Mouse (Mus musculus): ENCODE results near the gene Hoxa1. TPM values are rescaled to one million over a fixed set of nuclear protein-coding genes. Genes with fewer than 3 reads are reported as not detected.

Hoxa1 gene
- polyA plus RNA-seq, 1 experiment, result 1.2 TPM

DNA sequence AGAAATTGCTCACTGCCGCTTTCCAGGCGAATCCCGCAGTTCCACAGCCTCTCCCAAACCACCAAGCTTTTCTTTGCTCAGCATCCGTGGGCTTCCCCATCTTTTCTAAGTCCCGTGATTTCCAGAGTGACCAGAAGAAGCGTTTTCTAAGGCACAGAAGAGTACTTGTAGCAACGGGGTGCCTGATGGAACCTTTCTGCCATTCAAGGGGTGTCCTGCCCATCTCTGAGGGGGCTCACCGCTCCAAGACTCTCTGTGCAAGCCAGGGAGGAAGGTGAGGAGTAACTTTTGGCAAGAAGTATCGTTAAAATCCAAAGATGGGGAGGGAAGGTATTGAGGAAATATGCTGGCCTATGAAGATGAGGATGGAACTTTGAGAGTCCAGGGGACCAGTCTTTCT, 19.7 kb upstream of the Hoxa1 start:
- TF ChIP-seq CTCF (IDR thresholded peaks at IDR 0.05; ENCODE audit: borderline replicate concordance, extremely low read depth, insufficient read depth, insufficient read length) (no peak), POLR2A (IDR thresholded peaks at IDR 0.05; ENCODE audit: borderline replicate concordance, extremely low read depth, insufficient read depth, insufficient read length, poor library complexity, severe bottlenecking) (no peak)
- DNase-seq (ENCODE audit: low read depth), result no peak

DNA sequence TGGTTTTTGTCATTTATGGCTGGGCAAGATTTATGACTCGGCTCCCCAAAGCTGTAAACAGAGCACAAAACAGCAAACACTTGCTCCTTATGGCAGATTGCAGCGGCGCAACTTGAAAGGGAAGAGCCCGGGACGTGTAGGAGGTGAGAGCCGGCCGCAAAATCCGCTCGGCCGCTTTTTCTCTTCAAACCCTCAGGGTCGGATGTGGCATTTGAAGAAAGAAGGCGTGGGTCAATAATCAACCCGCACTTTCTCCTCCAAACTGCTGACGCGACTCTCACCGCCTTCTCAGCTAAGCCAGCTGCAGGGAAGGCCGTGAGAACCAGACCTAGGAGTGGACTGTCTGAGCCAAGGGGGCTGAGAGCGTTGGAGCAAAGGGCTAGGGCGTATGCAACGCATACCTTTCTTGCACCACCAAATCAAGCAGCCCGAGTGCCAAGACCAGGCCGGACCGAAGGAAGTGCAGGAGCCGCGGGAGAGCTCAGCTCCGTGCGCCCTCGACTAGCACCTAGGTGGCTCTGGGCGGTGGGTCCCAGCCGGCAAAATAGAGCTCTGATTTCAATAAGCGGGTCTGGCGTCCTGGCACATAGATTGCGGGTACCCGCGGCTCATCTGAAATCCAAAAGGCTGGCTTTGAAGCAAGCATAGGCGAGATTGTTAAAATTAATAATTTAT, 19.1 kb upstream of the Hoxa1 start, which contains the start of gene 5730596B20Rik:
Gene 5730596B20Rik (plus strand): TSS at position 438 of the 675 bp plus-strand sequence.
- DNase-seq (ENCODE audit: low read depth), result no peak
- no peak for TF ChIP-seq POLR2A (IDR thresholded peaks at IDR 0.05; ENCODE audit: borderline replicate concordance, extremely low read depth, insufficient read depth, insufficient read length, poor library complexity, severe bottlenecking)
- no peak for TF ChIP-seq CTCF (IDR thresholded peaks at IDR 0.05; ENCODE audit: borderline replicate concordance, extremely low read depth, insufficient read depth, insufficient read length)

DNA sequence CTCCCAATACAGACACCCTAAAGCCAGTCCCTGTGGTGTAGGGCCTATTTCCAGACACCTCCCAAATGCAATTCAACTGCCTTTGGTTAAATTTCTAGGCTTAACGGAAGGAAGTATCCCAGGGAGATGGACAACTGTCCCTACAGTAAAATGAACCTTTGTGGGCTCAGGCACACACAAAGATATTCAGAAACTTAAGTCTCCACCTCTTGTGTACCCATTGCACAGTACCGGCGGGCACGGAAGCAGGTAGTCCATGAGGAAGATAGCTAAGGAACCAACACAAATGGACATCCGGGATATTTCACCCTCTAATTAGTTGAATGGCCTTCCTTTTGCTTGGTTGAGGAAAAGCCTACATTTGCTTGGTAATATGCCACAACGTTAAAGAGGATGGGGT, 18.3 kb upstream of the Hoxa1 start:
- TF ChIP-seq POLR2A (IDR thresholded peaks at IDR 0.05; ENCODE audit: borderline replicate concordance, extremely low read depth, insufficient read depth, insufficient read length, poor library complexity, severe bottlenecking) (no peak), CTCF (IDR thresholded peaks at IDR 0.05; ENCODE audit: borderline replicate concordance, extremely low read depth, insufficient read depth, insufficient read length) (no peak)
- no peak for DNase-seq (ENCODE audit: low read depth)

DNA sequence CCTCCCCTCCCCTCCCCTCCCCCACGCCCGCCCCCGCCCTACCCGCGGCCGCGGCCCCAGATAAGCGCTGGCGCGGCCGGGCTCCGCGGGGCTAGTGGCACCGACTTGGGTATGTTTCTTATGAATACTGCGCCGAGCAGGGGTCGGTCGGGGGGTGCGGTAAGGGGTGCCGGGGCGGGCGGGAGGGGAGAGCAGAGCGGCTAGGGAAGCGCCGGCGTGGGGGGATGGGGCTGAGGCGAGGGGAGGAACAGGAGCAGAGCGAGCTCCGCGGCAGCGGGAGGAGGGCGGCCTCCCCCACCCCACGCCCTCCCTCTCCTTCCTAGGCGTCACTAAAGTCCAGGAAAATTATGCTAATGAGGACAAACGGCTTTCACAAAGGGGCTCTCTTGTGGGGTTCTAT, 17.7 kb upstream of the Hoxa1 start:
- TF ChIP-seq CTCF (IDR thresholded peaks at IDR 0.05; ENCODE audit: borderline replicate concordance, extremely low read depth, insufficient read depth, insufficient read length) (no peak), POLR2A (IDR thresholded peaks at IDR 0.05; ENCODE audit: borderline replicate concordance, extremely low read depth, insufficient read depth, insufficient read length, poor library complexity, severe bottlenecking) (no peak)
- DNase-seq (ENCODE audit: low read depth), result no peak

DNA sequence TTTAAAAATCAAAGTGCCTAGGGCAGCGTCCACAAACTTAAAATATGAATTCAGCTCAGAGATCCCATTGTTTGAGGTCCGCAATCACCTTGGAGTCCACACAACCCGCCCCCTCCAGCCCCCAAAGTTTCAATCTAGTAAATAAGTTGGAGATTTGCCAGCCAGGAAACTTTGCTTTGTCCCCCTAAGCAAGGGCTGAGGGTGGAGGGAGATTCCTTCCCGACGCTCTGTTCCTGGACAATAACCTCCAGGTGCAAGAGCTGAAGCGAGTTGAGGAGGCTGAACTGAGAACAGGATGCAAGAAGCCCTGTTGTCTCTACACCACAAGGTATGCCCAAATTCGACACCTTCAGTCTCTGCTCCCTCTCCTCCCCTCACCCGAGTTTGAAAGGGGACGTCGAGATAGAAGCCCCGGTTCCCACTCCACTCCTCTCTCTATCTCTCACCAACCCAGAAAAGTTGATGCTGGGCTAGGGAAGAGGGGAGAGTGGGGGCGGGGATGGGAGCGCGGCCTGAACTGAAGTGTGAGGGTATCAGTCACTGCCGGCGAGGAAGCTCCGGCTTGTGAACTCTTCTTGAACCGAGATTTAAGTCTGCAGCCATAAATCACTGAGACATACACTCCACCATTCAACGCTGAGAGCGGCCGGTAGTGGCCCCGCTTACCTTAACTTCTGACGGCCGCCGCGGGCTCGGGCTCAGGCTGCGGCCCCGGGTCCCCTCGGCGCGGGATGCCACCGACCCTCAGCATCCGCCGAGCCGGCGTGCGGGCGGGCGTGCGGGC, 17.0 kb upstream of the Hoxa1 start:
- DNase-seq (ENCODE audit: low read depth), result no peak
- no peak for TF ChIP-seq CTCF (IDR thresholded peaks at IDR 0.05; ENCODE audit: borderline replicate concordance, extremely low read depth, insufficient read depth, insufficient read length)
- TF ChIP-seq POLR2A (IDR thresholded peaks at IDR 0.05; ENCODE audit: borderline replicate concordance, extremely low read depth, insufficient read depth, insufficient read length, poor library complexity, severe bottlenecking), result no peak

GRCm38 (mm10) chr6:52173648-52174047, 15.5 kb upstream of the Hoxa1 start:
- no peak for DNase-seq (ENCODE audit: low read depth)
- no peak for TF ChIP-seq CTCF (IDR thresholded peaks at IDR 0.05; ENCODE audit: borderline replicate concordance, extremely low read depth, insufficient read depth, insufficient read length)

DNA sequence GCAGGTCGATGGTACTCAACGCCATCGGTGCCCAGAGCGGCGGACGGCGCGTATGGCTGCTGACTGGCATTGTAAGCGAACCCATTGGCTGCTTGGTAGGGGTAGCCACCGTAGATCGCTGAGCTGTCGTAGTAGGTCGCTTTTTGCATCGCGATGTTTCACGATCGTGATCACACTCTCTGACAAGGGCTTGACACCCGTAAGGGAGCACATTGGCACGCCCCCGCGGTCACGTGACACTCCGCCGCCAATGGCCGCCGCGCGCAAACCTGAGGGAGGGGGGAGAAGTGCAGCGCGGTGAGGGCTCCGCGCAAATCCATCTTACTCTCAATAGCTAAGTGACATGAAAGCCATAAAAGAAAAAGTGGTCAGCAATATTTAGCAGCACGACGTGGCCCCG, 14.4 kb upstream of the Hoxa1 start:
- peak; percentile 73 for DNase-seq (ENCODE audit: low read depth)
- TF ChIP-seq CTCF (IDR thresholded peaks at IDR 0.05; ENCODE audit: borderline replicate concordance, extremely low read depth, insufficient read depth, insufficient read length), result no peak
- no peak for TF ChIP-seq POLR2A (IDR thresholded peaks at IDR 0.05; ENCODE audit: borderline replicate concordance, extremely low read depth, insufficient read depth, insufficient read length, poor library complexity, severe bottlenecking)

DNA sequence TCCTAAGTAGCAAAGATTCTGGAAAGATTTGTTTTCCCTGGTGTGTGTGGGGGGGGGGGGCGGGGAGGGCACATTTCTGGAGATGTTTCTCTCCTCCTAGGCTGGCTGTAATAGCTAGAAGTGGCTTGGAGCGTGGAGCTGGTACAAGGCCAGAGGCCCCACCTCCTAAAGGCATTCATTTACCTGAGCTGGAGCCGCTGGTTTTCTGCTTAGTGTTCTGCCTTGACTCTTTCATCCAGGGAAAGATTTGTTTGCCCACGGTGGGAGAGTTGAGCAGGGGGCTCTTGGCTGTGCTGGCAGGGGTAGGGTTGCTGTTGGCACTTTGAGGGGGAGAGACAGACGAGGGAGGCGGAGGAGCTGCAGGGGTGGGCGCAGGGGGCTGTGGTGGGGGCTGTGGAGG, 13.8 kb upstream of the Hoxa1 start:
- DNase-seq (ENCODE audit: low read depth), result no peak
- no peak for TF ChIP-seq CTCF (IDR thresholded peaks at IDR 0.05; ENCODE audit: borderline replicate concordance, extremely low read depth, insufficient read depth, insufficient read length)
- TF ChIP-seq POLR2A (IDR thresholded peaks at IDR 0.05; ENCODE audit: borderline replicate concordance, extremely low read depth, insufficient read depth, insufficient read length, poor library complexity, severe bottlenecking), result no peak

DNA sequence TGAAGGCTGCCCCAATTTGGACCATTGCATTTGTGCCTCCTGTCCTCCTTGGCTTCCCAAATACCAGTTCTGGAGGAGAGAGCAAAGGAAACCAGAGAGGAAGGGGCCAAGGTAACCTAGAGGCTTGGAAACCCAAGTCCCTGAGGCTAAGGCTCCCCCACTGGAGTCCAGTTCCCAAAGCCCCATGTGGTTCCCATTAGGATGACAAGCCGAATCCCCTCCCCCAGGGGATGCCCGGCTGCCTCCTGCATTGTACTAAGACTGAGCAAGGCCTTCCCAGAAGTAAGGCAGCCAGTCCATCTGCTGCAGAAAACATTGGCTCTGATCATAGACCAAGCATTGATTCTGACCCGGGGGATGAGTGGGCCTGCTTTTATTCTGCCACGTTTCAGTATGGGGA, 13.2 kb upstream of the Hoxa1 start:
- TF ChIP-seq CTCF (IDR thresholded peaks at IDR 0.05; ENCODE audit: borderline replicate concordance, extremely low read depth, insufficient read depth, insufficient read length) (no peak), POLR2A (IDR thresholded peaks at IDR 0.05; ENCODE audit: borderline replicate concordance, extremely low read depth, insufficient read depth, insufficient read length, poor library complexity, severe bottlenecking) (no peak)
- no peak for DNase-seq (ENCODE audit: low read depth)

DNA sequence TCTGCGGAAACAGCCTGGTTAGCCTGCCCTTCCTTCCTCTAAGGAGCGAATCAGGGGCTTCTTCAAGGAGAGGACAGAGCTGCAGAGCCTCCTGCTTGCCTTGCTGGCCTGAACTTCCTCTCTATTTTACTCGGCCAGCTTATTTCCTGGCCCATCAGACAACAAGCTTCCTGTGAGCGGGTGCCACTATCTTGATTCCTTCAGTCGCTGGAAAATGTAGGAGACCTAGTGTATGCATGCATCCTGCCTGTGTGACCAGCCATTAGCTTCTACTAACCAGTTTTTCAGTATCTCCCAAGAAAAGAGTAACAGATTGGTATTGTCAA, 12.7 kb upstream of the Hoxa1 start:
- TF ChIP-seq CTCF (IDR thresholded peaks at IDR 0.05; ENCODE audit: borderline replicate concordance, extremely low read depth, insufficient read depth, insufficient read length) (no peak), POLR2A (IDR thresholded peaks at IDR 0.05; ENCODE audit: borderline replicate concordance, extremely low read depth, insufficient read depth, insufficient read length, poor library complexity, severe bottlenecking) (no peak)
- DNase-seq (ENCODE audit: low read depth), result no peak

- DNase-seq (ENCODE audit: low read depth), result peak; percentile 0
Observed at GRCm38 (mm10) chr6:52170166-52170897, 12.2 kb upstream of the Hoxa1 start.

More at GRCm38 (mm10) chr6:52170166-52170897, 12.2 kb upstream of the Hoxa1 start:
- TF ChIP-seq CTCF (IDR thresholded peaks at IDR 0.05; ENCODE audit: borderline replicate concordance, extremely low read depth, insufficient read depth, insufficient read length) (no peak), POLR2A (IDR thresholded peaks at IDR 0.05; ENCODE audit: borderline replicate concordance, extremely low read depth, insufficient read depth, insufficient read length, poor library complexity, severe bottlenecking) (no peak)

All from brain, embryonic 14.5 days (tissue).